Mouse (Mus musculus): ENCODE results near the gene Ptrhd1. TPM values are rescaled to one million over a fixed set of nuclear protein-coding genes. Genes with fewer than 3 reads are reported as not detected.
A peak's percentile ranks its signal among the peaks of the same experiment; 100 is the strongest.

The Ptrhd1 gene
- 6.7 and 7.5 TPM in 2 replicates for polyA plus RNA-seq (2015; fragmentation: Nextera tagmentation; extraction: Ambion mirVana)

- peak; percentile 99 for ATAC-seq (ENCODE audit: low read depth)
- peak within 1 kb of the TSS; percentile 76 for H3K9ac ChIP-seq
Observed at GRCm38 (mm10) chr12:4233572-4234508, at the start of gene Ptrhd1, which contains the start of gene Cenpo. TSS of gene Ptrhd1 (plus strand) at chr12:4234027. TSS of gene Cenpo (minus strand) at chr12:4234294.

GRCm38 (mm10) chr12:4184648-4185047 lies 49.2 kb upstream of the Ptrhd1 start:
- WGBS = 64% methylated on average over 2 of the region's 2 CpGs

More at GRCm38 (mm10) chr12:4233572-4234508, at the start of gene Ptrhd1, which contains the start of gene Cenpo:
- Histone ChIP-seq H3K4me1 (replicated peaks) (peaks cover 19% of the 10 kb centered on the region), H3K4me3 (peak within 1 kb of the TSS; percentile 63), H3K27ac (replicated peaks) (peak within 1 kb of the TSS; percentile 96), H3K4me2 (peak within 1 kb of the TSS; percentile 77), H3K9me3 (no peaks in the 10 kb centered on the region), H3K36me3 (peaks cover 27% of the 10 kb centered on the region), H3K27me3 (no peaks in the 10 kb centered on the region)
- under 1% methylated on average over 50 of the region's 50 CpGs for WGBS

GRCm38 (mm10) chr12:4188171-4189059 lies 45.4 kb upstream of the Ptrhd1 start:
- Histone ChIP-seq H3K36me3 (no peaks in the 10 kb centered on the region), H3K27me3 (no peaks in the 10 kb centered on the region), H3K9me3 (no peaks in the 10 kb centered on the region), H3K4me2 (no peak overlapping the region), H3K4me1 (replicated peaks) (peaks cover 19% of the 10 kb centered on the region), H3K9ac (no peak overlapping the region), H3K4me3 (no peak overlapping the region), H3K27ac (replicated peaks) (peak overlapping the region; percentile 56)
- peak; percentile 84 for ATAC-seq (ENCODE audit: low read depth)
- WGBS = 33% methylated on average over 14 of the region's 14 CpGs

More at GRCm38 (mm10) chr12:4184648-4185047, 49.2 kb upstream of the Ptrhd1 start:
- H3K9me3 ChIP-seq = no peaks in the 10 kb centered on the region
- no peak overlapping the region for H3K27ac ChIP-seq (replicated peaks)
- no peak overlapping the region for H3K9ac ChIP-seq
- no peak overlapping the region for H3K4me3 ChIP-seq
- H3K4me1 ChIP-seq (replicated peaks) = peaks cover 8% of the 10 kb centered on the region
- no peak overlapping the region for H3K4me2 ChIP-seq
- no peak for ATAC-seq (ENCODE audit: low read depth)
- no peaks in the 10 kb centered on the region for H3K27me3 ChIP-seq
- H3K36me3 ChIP-seq = no peaks in the 10 kb centered on the region

GRCm38 (mm10) chr12:4189060-4189447 lies 44.8 kb upstream of the Ptrhd1 start:
- H3K27me3 ChIP-seq = no peaks in the 10 kb centered on the region
- peaks cover 19% of the 10 kb centered on the region for H3K4me1 ChIP-seq (replicated peaks)
- H3K4me2 ChIP-seq = no peak overlapping the region
- H3K27ac ChIP-seq (replicated peaks) = no peak overlapping the region
- no peak overlapping the region for H3K9ac ChIP-seq
- H3K36me3 ChIP-seq = no peaks in the 10 kb centered on the region
- no peak overlapping the region for H3K4me3 ChIP-seq
- H3K9me3 ChIP-seq = no peaks in the 10 kb centered on the region
- no peak for ATAC-seq (ENCODE audit: low read depth)
- WGBS = 33% methylated on average over 5 of the region's 5 CpGs

- no peak for ATAC-seq (ENCODE audit: low read depth)
- WGBS = 70% methylated on average over 6 of the region's 6 CpGs
Observed at GRCm38 (mm10) chr12:4192514-4192913, 41.3 kb upstream of the Ptrhd1 start.

GRCm38 (mm10) chr12:4193025-4193740 lies 40.6 kb upstream of the Ptrhd1 start:
- H3K27me3 ChIP-seq = no peaks in the 10 kb centered on the region
- H3K4me2 ChIP-seq = no peak overlapping the region
- H3K9ac ChIP-seq = no peak overlapping the region
- ATAC-seq (ENCODE audit: low read depth) = no peak
- peaks cover 17% of the 10 kb centered on the region for H3K4me1 ChIP-seq (replicated peaks)
- no peak overlapping the region for H3K4me3 ChIP-seq
- H3K36me3 ChIP-seq = 0 out of 2 replicates have a peak, but pooled peaks cover 3% of the 10 kb centered on the region
- H3K9me3 ChIP-seq = no peaks in the 10 kb centered on the region
- 67% methylated on average over 10 of the region's 10 CpGs for WGBS
- no peak overlapping the region; the same call in 1 of the 2 replicates for H3K27ac ChIP-seq (replicated peaks)

More at GRCm38 (mm10) chr12:4192514-4192913, 41.3 kb upstream of the Ptrhd1 start:
- no peak overlapping the region for H3K9ac ChIP-seq
- no peak overlapping the region for H3K27ac ChIP-seq (replicated peaks)
- H3K4me2 ChIP-seq = no peak overlapping the region
- no peaks in the 10 kb centered on the region for H3K9me3 ChIP-seq
- H3K27me3 ChIP-seq = no peaks in the 10 kb centered on the region
- no peak overlapping the region for H3K4me3 ChIP-seq
- 0 out of 2 replicates have a peak, but pooled peaks cover 3% of the 10 kb centered on the region for H3K36me3 ChIP-seq
- peaks cover 19% of the 10 kb centered on the region for H3K4me1 ChIP-seq (replicated peaks)

GRCm38 (mm10) chr12:4194643-4195042 lies 39.2 kb upstream of the Ptrhd1 start:
- Histone ChIP-seq H3K9me3 (no peaks in the 10 kb centered on the region), H3K4me1 (replicated peaks) (peaks cover 11% of the 10 kb centered on the region), H3K4me3 (no peak overlapping the region), H3K27ac (replicated peaks) (no peak overlapping the region), H3K9ac (no peak overlapping the region), H3K4me2 (no peak overlapping the region), H3K27me3 (no peaks in the 10 kb centered on the region), H3K36me3 (peaks cover 12% of the 10 kb centered on the region; the same call in 1 of the 2 replicates)
- 92% methylated on average over 14 of the region's 14 CpGs for WGBS
- no peak for ATAC-seq (ENCODE audit: low read depth)

- Histone ChIP-seq H3K4me1 (replicated peaks) (no peaks in the 10 kb centered on the region; the same call in 1 of the 2 replicates), H3K9me3 (no peaks in the 10 kb centered on the region), H3K4me2 (no peak overlapping the region), H3K27ac (replicated peaks) (no peak overlapping the region), H3K9ac (no peak overlapping the region), H3K27me3 (no peaks in the 10 kb centered on the region), H3K36me3 (peaks cover 23% of the 10 kb centered on the region; the same call in 1 of the 2 replicates), H3K4me3 (no peak overlapping the region)
- no peak for ATAC-seq (ENCODE audit: low read depth)
- WGBS = 93% methylated on average over 4 of the region's 4 CpGs
Observed at GRCm38 (mm10) chr12:4198702-4199101, 35.1 kb upstream of the Ptrhd1 start.

- no peak overlapping the region for H3K27ac ChIP-seq (replicated peaks)
- H3K4me1 ChIP-seq (replicated peaks) = no peaks in the 10 kb centered on the region
- no peak overlapping the region for H3K9ac ChIP-seq
- no peak for ATAC-seq (ENCODE audit: low read depth)
- no peak overlapping the region for H3K4me2 ChIP-seq
- H3K36me3 ChIP-seq = peaks cover 26% of the 10 kb centered on the region; the same call in 1 of the 2 replicates
- no peak overlapping the region for H3K4me3 ChIP-seq
- WGBS = 93% methylated on average over 11 of the region's 11 CpGs
- H3K9me3 ChIP-seq = no peaks in the 10 kb centered on the region
- no peaks in the 10 kb centered on the region for H3K27me3 ChIP-seq
Observed at GRCm38 (mm10) chr12:4199271-4199670, 34.6 kb upstream of the Ptrhd1 start.

GRCm38 (mm10) chr12:4201454-4202200 lies 32.2 kb upstream of the Ptrhd1 start:
- 83% methylated on average over 13 of the region's 13 CpGs for WGBS

GRCm38 (mm10) chr12:4202206-4202605 lies 31.6 kb upstream of the Ptrhd1 start:
- 97% methylated on average over 4 of the region's 4 CpGs for WGBS
- H3K4me1 ChIP-seq (replicated peaks) = no peaks in the 10 kb centered on the region

More at GRCm38 (mm10) chr12:4201454-4202200, 32.2 kb upstream of the Ptrhd1 start:
- H3K4me2 ChIP-seq = no peak overlapping the region
- no peak overlapping the region for H3K4me3 ChIP-seq
- ATAC-seq (ENCODE audit: low read depth) = no peak
- H3K27ac ChIP-seq (replicated peaks) = no peak overlapping the region
- H3K36me3 ChIP-seq = peaks cover 38% of the 10 kb centered on the region
- H3K27me3 ChIP-seq = no peaks in the 10 kb centered on the region
- no peaks in the 10 kb centered on the region for H3K9me3 ChIP-seq
- H3K9ac ChIP-seq = no peak overlapping the region
- no peaks in the 10 kb centered on the region for H3K4me1 ChIP-seq (replicated peaks)

More at GRCm38 (mm10) chr12:4202206-4202605, 31.6 kb upstream of the Ptrhd1 start:
- Histone ChIP-seq H3K4me3 (no peak overlapping the region), H3K4me2 (no peak overlapping the region), H3K27ac (replicated peaks) (no peak overlapping the region), H3K27me3 (no peaks in the 10 kb centered on the region), H3K9me3 (no peaks in the 10 kb centered on the region), H3K9ac (no peak overlapping the region), H3K36me3 (peaks cover 44% of the 10 kb centered on the region)
- ATAC-seq (ENCODE audit: low read depth) = no peak
